Mouse (Mus musculus): ENCODE results near the gene Srrm3.

Srrm3 gene

GRCm38 (mm10) chr5:135806555-135807262 is at the start of gene Srrm3:
TSS of gene Srrm3 (plus strand) at chr5:135806890.
- DNase-seq = peak; percentile 96 to 97

GRCm38 (mm10) chr5:135761881-135762280 is 44.8 kb upstream of the Srrm3 start:
- no peak for DNase-seq

- peak; percentile 86 to 88 for DNase-seq
These were observed 43.2 kb upstream of the Srrm3 start for GRCm38 (mm10) chr5:135763526-135763925.

GRCm38 (mm10) chr5:135764971-135765370 is 41.7 kb upstream of the Srrm3 start:
- no peak for DNase-seq

- DNase-seq = no peak
These were observed 34.2 kb upstream of the Srrm3 start for GRCm38 (mm10) chr5:135772519-135772918.

GRCm38 (mm10) chr5:135776546-135776945 is 30.1 kb upstream of the Srrm3 start:
- DNase-seq = peak; percentile 29 to 53

GRCm38 (mm10) chr5:135777796-135778470 is 28.8 kb upstream of the Srrm3 start, which contains the start of gene Styxl1:
TSS of gene Styxl1 (minus strand) at chr5:135778385.
- peak; percentile 54 to 72 for DNase-seq

- DNase-seq = peak; percentile 100
These were observed 27.9 kb upstream of the Srrm3 start, which contains the start of gene Mdh2 for GRCm38 (mm10) chr5:135778471-135779445. TSS of gene Mdh2 (plus strand) at chr5:135778480.

- DNase-seq = no peak
These were observed 26.4 kb upstream of the Srrm3 start for GRCm38 (mm10) chr5:135780331-135780730.

GRCm38 (mm10) chr5:135782901-135783300 is 23.8 kb upstream of the Srrm3 start:
- no peak for DNase-seq

- peak; percentile 93 for DNase-seq
These were observed 12.5 kb upstream of the Srrm3 start for GRCm38 (mm10) chr5:135793996-135794858.

- no peak for DNase-seq
These were observed 11.9 kb upstream of the Srrm3 start for GRCm38 (mm10) chr5:135794859-135795181.

GRCm38 (mm10) chr5:135799746-135800145 is 6.9 kb upstream of the Srrm3 start:
- peak; percentile 36 to 43 for DNase-seq

GRCm38 (mm10) chr5:135800927-135801326 is 5.8 kb upstream of the Srrm3 start:
- DNase-seq = no peak

- no peak for DNase-seq
These were observed 4.0 kb upstream of the Srrm3 start for GRCm38 (mm10) chr5:135802641-135803040.

GRCm38 (mm10) chr5:135803135-135803534 is 3.6 kb upstream of the Srrm3 start:
- no peak for DNase-seq

GRCm38 (mm10) chr5:135803676-135804075 is 3.0 kb upstream of the Srrm3 start:
- DNase-seq = no peak

- no peak for DNase-seq
These were observed 2.0 kb upstream of the Srrm3 start for GRCm38 (mm10) chr5:135804735-135805134.

GRCm38 (mm10) chr5:135807263-135807637 is 560 bp downstream of the Srrm3 start:
- DNase-seq = no peak

GRCm38 (mm10) chr5:135812991-135813390 is 6.3 kb downstream of the Srrm3 start:
- DNase-seq = no peak

- no peak for DNase-seq
These were observed 11.8 kb downstream of the Srrm3 start for GRCm38 (mm10) chr5:135818491-135818890.

GRCm38 (mm10) chr5:135822316-135822944 is 15.7 kb downstream of the Srrm3 start:
- no peak for DNase-seq

Measured in kidney, postnatal 4 days (tissue).